Mouse (Mus musculus): ENCODE data around the gene Sox3. TPM values are rescaled to one million over a fixed set of nuclear protein-coding genes. Genes with fewer than 3 reads are reported as not detected.

Sox3 gene
- not detected for polyA plus RNA-seq (2012; fragmentation: generic; extraction: Trizol)

DNA sequence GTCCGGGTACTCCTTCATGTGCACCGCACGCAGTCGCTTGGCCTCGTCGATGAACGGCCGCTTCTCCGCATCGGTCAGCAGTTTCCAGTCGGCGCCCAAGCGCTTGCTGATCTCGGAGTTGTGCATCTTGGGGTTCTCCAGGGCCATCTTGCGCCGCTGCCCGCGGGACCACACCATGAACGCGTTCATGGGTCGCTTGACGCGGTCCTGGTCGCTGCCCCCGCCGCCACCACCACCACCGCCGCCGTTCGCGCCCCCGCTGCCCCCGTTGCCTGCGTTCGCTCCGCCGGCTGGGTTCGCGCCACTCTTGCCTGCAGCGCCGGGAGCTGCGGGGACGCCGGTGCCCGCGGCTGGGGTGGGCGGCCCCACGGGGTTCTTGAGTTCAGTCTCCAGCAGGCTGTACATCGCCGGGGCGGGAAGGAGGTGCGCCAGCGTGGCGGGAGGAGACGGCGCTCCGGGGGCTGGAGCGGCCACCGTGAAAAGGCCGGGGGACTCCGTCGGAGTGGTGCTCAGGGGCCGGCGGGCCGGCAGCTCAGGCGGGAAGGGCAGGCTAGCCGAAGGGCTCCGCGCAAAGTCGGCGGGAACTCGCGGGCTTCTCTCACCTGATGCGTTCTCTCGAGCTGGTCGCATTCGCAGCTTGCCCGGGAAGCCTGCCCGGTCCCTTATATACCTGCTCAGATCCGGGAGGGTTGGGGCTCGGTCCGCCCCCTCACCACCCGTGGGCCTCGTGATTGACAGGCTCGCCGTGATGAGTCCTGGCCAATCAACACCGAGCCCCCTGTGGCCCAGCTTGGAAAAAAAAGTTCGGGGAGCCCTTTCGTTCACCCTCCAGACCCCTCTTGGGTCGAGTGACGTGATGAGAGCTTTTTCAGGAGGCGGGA, at the start of gene Sox3:
Gene Sox3, minus strand, starts transcription at position 630 of the 881 bp plus-strand sequence.
- H3K4me3 ChIP-seq: no peak within 1 kb of the TSS
- H3K27me3 ChIP-seq (ENCODE audit: control insufficient read depth, insufficient read depth, insufficient read length): no peaks in the 10 kb centered on the region
- no peak within 1 kb of the TSS for H3ac ChIP-seq (ENCODE audit: control insufficient read depth, insufficient read length)
- H3K79me2 ChIP-seq (ENCODE audit: control insufficient read depth, insufficient read depth): no peaks in the 10 kb centered on the region
- no peak for TF ChIP-seq MYOG (IDR thresholded peaks at IDR 0.05; ENCODE audit: control insufficient read depth in 1 of 3, insufficient read depth in 1 of 3, insufficient read length in 2 of 3, low read depth in 2 of 3)
- TF ChIP-seq TCF3 (IDR thresholded peaks at IDR 0.05; ENCODE audit: insufficient read length, low read depth): no peak
- H3K4me2 ChIP-seq (ENCODE audit: low read depth): no peak within 1 kb of the TSS
- no peaks in the 10 kb centered on the region for H3K36me3 ChIP-seq (ENCODE audit: control insufficient read depth, insufficient read depth)

DNA sequence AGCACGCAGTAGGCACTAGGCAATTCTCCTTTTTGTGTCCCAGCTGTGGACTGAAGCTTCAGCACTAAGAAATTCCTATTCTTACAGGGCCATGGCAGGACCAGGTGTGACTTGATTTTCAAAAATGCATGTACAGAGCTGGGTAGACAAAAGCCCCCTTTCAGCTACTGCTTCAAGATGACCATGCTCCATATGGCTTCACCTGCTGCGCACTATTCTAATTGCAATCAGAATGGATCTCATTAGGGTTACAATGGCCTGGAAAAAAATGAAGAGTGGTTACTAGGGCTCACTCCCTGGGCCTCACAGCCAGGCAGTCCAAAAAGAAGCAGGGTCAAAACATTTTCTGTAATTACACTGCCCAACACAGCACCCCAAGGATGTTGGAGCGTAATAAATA, 47.0 kb upstream of the Sox3 start:
- H3K36me3 ChIP-seq (ENCODE audit: control insufficient read depth, insufficient read depth): no peaks in the 10 kb centered on the region
- TF ChIP-seq SRF (IDR thresholded peaks at IDR 0.05; ENCODE audit: control insufficient read depth, insufficient read length, low read depth): no peak
- TF ChIP-seq CEBPB (IDR thresholded peaks at IDR 0.05; ENCODE audit: insufficient read depth, poor library complexity, severe bottlenecking): no peak
- TF ChIP-seq POLR2A (IDR thresholded peaks at IDR 0.05; ENCODE audit: insufficient read length, low read depth): no peak
- no peak for TF ChIP-seq USF1 (IDR thresholded peaks at IDR 0.05; ENCODE audit: low read depth)
- TF ChIP-seq E2F4 (IDR thresholded peaks at IDR 0.05; ENCODE audit: insufficient read depth): no peak
- TF ChIP-seq MYOG (IDR thresholded peaks at IDR 0.05; ENCODE audit: control insufficient read depth in 1 of 3, insufficient read depth in 1 of 3, insufficient read length in 2 of 3, low read depth in 2 of 3): no peak
- TF ChIP-seq TCF3 (IDR thresholded peaks at IDR 0.05; ENCODE audit: insufficient read length, low read depth): no peak
- TF ChIP-seq REST (IDR thresholded peaks at IDR 0.05; ENCODE audit: insufficient read depth, insufficient read length): no peak
- TF ChIP-seq MYOD1 (IDR thresholded peaks at IDR 0.05; ENCODE audit: control insufficient read depth in 1 of 3, insufficient read length in 2 of 3, low read depth in 2 of 3): no peak
- no peak for TF ChIP-seq MAX (IDR thresholded peaks at IDR 0.05; ENCODE audit: low read depth)
- no peak for TF ChIP-seq POLR2AphosphoS2 (IDR thresholded peaks at IDR 0.05; ENCODE audit: insufficient read length, low read depth)
- TF ChIP-seq TCF12 (IDR thresholded peaks at IDR 0.05; ENCODE audit: insufficient read depth, poor library complexity, severe bottlenecking): no peak

DNA sequence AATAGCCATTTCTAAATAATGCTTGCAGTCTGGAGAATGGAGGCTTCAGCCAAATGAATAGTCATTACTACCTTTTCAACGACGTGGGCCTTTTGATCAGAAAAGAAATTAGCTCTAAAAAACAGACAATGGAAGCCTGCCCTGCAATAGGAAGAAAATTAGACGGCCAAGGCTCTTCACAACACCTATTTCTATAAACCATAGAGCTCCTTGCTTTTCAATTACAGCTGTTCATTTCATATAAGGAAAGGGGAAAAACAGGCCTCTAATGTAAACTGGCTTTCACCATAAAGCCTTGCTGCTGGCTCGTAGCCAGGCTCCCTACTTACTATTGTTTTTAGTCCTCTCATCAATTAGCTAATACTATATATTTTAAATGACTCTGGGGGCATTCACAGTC, 6.3 kb upstream of the Sox3 start:
- Histone ChIP-seq H3K36me3 (ENCODE audit: control insufficient read depth, insufficient read depth) (no peaks in the 10 kb centered on the region), H3K27me3 (ENCODE audit: control insufficient read depth, insufficient read depth, insufficient read length) (no peaks in the 10 kb centered on the region), H3K4me3 (no peak overlapping the region), H3K4me2 (ENCODE audit: low read depth) (no peak overlapping the region), H3ac (ENCODE audit: control insufficient read depth, insufficient read length) (no peak overlapping the region), H3K79me2 (ENCODE audit: control insufficient read depth, insufficient read depth) (no peaks in the 10 kb centered on the region)
- no peak for TF ChIP-seq MAX (IDR thresholded peaks at IDR 0.05; ENCODE audit: low read depth)
- TF ChIP-seq TCF3 (IDR thresholded peaks at IDR 0.05; ENCODE audit: insufficient read length, low read depth): no peak
- TF ChIP-seq TCF12 (IDR thresholded peaks at IDR 0.05; ENCODE audit: insufficient read depth, poor library complexity, severe bottlenecking): no peak
- no peak for TF ChIP-seq USF1 (IDR thresholded peaks at IDR 0.05; ENCODE audit: low read depth)
- TF ChIP-seq MYOG (IDR thresholded peaks at IDR 0.05; ENCODE audit: control insufficient read depth in 1 of 3, insufficient read depth in 1 of 3, insufficient read length in 2 of 3, low read depth in 2 of 3): no peak

More for the DNA sequence above, 47.0 kb upstream of the Sox3 start:
- H3K4me2 ChIP-seq (ENCODE audit: low read depth): no peak overlapping the region
- no peaks in the 10 kb centered on the region for H3K79me2 ChIP-seq (ENCODE audit: control insufficient read depth, insufficient read depth)
- H3K27me3 ChIP-seq (ENCODE audit: control insufficient read depth, insufficient read depth, insufficient read length): no peaks in the 10 kb centered on the region
- no peak overlapping the region for H3K4me3 ChIP-seq
- H3ac ChIP-seq (ENCODE audit: control insufficient read depth, insufficient read length): no peak overlapping the region

DNA sequence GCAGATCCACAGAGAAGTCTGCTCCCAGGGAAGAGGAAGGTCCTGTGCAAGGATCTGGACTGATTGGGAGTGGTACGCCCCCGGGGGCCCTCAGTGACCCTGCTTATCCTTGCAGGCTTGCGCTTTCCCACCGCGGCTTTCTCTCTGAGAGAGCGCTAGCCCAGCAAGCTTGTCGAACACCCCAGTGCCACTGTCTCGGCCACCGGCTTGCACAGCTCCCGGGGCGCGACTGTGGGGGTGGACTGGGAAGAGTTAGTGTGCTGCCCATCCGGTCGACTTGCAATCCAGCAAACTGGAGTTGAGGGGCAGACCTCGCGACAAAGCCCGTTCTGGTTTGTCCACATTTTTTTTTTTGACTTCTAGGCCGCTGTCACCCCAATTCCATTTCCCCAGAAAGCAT, 5.4 kb upstream of the Sox3 start:
- no peaks in the 10 kb centered on the region for H3K36me3 ChIP-seq (ENCODE audit: control insufficient read depth, insufficient read depth)
- TF ChIP-seq POLR2AphosphoS2 (IDR thresholded peaks at IDR 0.05; ENCODE audit: insufficient read length, low read depth) (no peak), TCF12 (IDR thresholded peaks at IDR 0.05; ENCODE audit: insufficient read depth, poor library complexity, severe bottlenecking) (no peak), REST (IDR thresholded peaks at IDR 0.05; ENCODE audit: insufficient read depth, insufficient read length) (no peak), TCF3 (IDR thresholded peaks at IDR 0.05; ENCODE audit: insufficient read length, low read depth) (no peak), SRF (IDR thresholded peaks at IDR 0.05; ENCODE audit: control insufficient read depth, insufficient read length, low read depth) (no peak), MYOG (IDR thresholded peaks at IDR 0.05; ENCODE audit: control insufficient read depth in 1 of 3, insufficient read depth in 1 of 3, insufficient read length in 2 of 3, low read depth in 2 of 3) (no peak), MYOD1 (IDR thresholded peaks at IDR 0.05; ENCODE audit: control insufficient read depth in 1 of 3, insufficient read length in 2 of 3, low read depth in 2 of 3) (no peak), MAX (IDR thresholded peaks at IDR 0.05; ENCODE audit: low read depth) (no peak)
- H3K79me2 ChIP-seq (ENCODE audit: control insufficient read depth, insufficient read depth): no peaks in the 10 kb centered on the region
- no peak overlapping the region for H3ac ChIP-seq (ENCODE audit: control insufficient read depth, insufficient read length)
- no peak overlapping the region for H3K4me2 ChIP-seq (ENCODE audit: low read depth)
- H3K27me3 ChIP-seq (ENCODE audit: control insufficient read depth, insufficient read depth, insufficient read length): no peaks in the 10 kb centered on the region
- H3K4me3 ChIP-seq: no peak overlapping the region

DNA sequence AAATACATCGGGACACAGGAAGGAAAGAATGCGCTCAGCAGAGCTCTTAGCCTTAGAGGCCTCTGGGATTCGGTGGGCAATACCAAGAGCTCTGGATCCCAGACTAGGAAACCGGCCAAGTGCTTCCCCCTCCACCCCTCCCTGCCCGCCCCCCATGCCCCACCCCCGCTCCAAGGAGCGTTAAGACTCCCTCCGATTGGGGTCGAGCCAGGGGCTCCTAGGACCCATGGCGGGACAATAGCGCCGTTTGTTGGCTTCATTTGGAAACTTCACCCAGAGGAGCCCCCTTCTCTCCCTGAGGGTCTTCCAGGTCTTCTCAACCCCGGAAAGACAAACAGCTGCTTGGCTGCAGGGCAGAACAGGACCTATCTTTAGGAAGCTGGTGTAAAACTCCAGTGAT, 3.1 kb upstream of the Sox3 start:
- TF ChIP-seq MYOD1 (IDR thresholded peaks at IDR 0.05; ENCODE audit: control insufficient read depth in 1 of 3, insufficient read length in 2 of 3, low read depth in 2 of 3): no peak
- TF ChIP-seq CEBPB (IDR thresholded peaks at IDR 0.05; ENCODE audit: insufficient read depth, poor library complexity, severe bottlenecking): no peak
- no peak for TF ChIP-seq USF1 (IDR thresholded peaks at IDR 0.05; ENCODE audit: low read depth)
- no peak for TF ChIP-seq TCF12 (IDR thresholded peaks at IDR 0.05; ENCODE audit: insufficient read depth, poor library complexity, severe bottlenecking)
- TF ChIP-seq TCF3 (IDR thresholded peaks at IDR 0.05; ENCODE audit: insufficient read length, low read depth): no peak
- TF ChIP-seq MYOG (IDR thresholded peaks at IDR 0.05; ENCODE audit: control insufficient read depth in 1 of 3, insufficient read depth in 1 of 3, insufficient read length in 2 of 3, low read depth in 2 of 3): no peak
- TF ChIP-seq REST (IDR thresholded peaks at IDR 0.05; ENCODE audit: insufficient read depth, insufficient read length): no peak
- TF ChIP-seq MAX (IDR thresholded peaks at IDR 0.05; ENCODE audit: low read depth): no peak
- no peak for TF ChIP-seq E2F4 (IDR thresholded peaks at IDR 0.05; ENCODE audit: insufficient read depth)
- no peak for TF ChIP-seq POLR2A (IDR thresholded peaks at IDR 0.05; ENCODE audit: insufficient read length, low read depth)
- TF ChIP-seq SRF (IDR thresholded peaks at IDR 0.05; ENCODE audit: control insufficient read depth, insufficient read length, low read depth): no peak
- no peak for TF ChIP-seq POLR2AphosphoS2 (IDR thresholded peaks at IDR 0.05; ENCODE audit: insufficient read length, low read depth)
- Histone ChIP-seq H3K27me3 (ENCODE audit: control insufficient read depth, insufficient read depth, insufficient read length) (no peaks in the 10 kb centered on the region), H3K79me2 (ENCODE audit: control insufficient read depth, insufficient read depth) (no peaks in the 10 kb centered on the region), H3K4me3 (no peak overlapping the region), H3K4me2 (ENCODE audit: low read depth) (no peak overlapping the region), H3ac (ENCODE audit: control insufficient read depth, insufficient read length) (no peak overlapping the region), H3K36me3 (ENCODE audit: control insufficient read depth, insufficient read depth) (no peaks in the 10 kb centered on the region)
